Mouse (Mus musculus) liver, embryonic 14 days (tissue): ENCODE measurements around the gene Pdhx. TPM values are rescaled to one million over a fixed set of nuclear protein-coding genes. Genes with fewer than 3 reads are reported as not detected.

Experiments used
- polyA plus RNA-seq: library from polyadenylated mRNA; depleted of rRNA; stranded (reverse); fragments of >200 nt; gene quantifications from 2 replicates; pipeline ENCODE4 v1.2.3, GENCODE M21; 2012; rRNA removed

Pdhx gene
- polyA plus RNA-seq: 16.0 and 18.9 TPM in 2 replicates

GRCm38 (mm10) chr2:103073219-103073982 lies at the start of gene Pdhx, which contains the start of gene Apip:
Gene Pdhx, minus strand, starts transcription at chr2:103073513.
Gene Apip, plus strand, starts transcription at chr2:103073675.

Other genes starting within 250 kb of the Pdhx start
- 9.1 and 11.8 TPM in 2 replicates for gene Cd44, start 171.8 kb downstream of the Pdhx start, polyA plus RNA-seq
- gene Apip, start 162 bp upstream of the Pdhx start, polyA plus RNA-seq: 24.0 and 26.4 TPM in 2 replicates
- 0.08 and 0.10 TPM in 2 replicates for gene Ehf, start 229.8 kb upstream of the Pdhx start, polyA plus RNA-seq